Mouse (Mus musculus): ENCODE data around the gene 1700001O22Rik.

Gene 1700001O22Rik

GRCm38 (mm10) chr2:30836238-30836990, 33.0 kb upstream of the 1700001O22Rik start:
- H3K27me3 ChIP-seq (ENCODE audit: insufficient read depth, low read length), result peaks cover 39% of the 10 kb centered on the region
- TF ChIP-seq POU5F1 (IDR thresholded peaks at IDR 0.05; ENCODE audit: borderline replicate concordance, low read length) (no peak), NANOG (IDR thresholded peaks at IDR 0.05; ENCODE audit: borderline replicate concordance, low read length) (0 out of 2 replicates have a peak, but pooled peaks have one; percentile 31)
- H3K9me3 ChIP-seq (ENCODE audit: low read length), result no peaks in the 10 kb centered on the region
- peak overlapping the region; percentile 24; the same call in 1 of the 2 replicates for H3K4me3 ChIP-seq (replicated peaks; ENCODE audit: low read length)
- peaks cover 33% of the 10 kb centered on the region for H3K4me1 ChIP-seq (replicated peaks; ENCODE audit: low read depth, low read length)
- no peaks in the 10 kb centered on the region for H3K36me3 ChIP-seq (ENCODE audit: insufficient read depth, low read length)

- H3K27me3 ChIP-seq (ENCODE audit: insufficient read depth, low read length), result peaks cover 34% of the 10 kb centered on the region
Observed at GRCm38 (mm10) chr2:30834373-30835022, 31.0 kb upstream of the 1700001O22Rik start, which contains the start of gene Prrx2. Prrx2 (plus strand) TSS chr2:30834972.

GRCm38 (mm10) chr2:30833644-30834043, 30.2 kb upstream of the 1700001O22Rik start:
- TF ChIP-seq POU5F1 (IDR thresholded peaks at IDR 0.05; ENCODE audit: borderline replicate concordance, low read length) (no peak), NANOG (IDR thresholded peaks at IDR 0.05; ENCODE audit: borderline replicate concordance, low read length) (no peak), CTCF (conservative IDR thresholded peaks at IDR 0.05; ENCODE audit: low read length) (no peak)
- H3K36me3 ChIP-seq (ENCODE audit: insufficient read depth, low read length), result no peaks in the 10 kb centered on the region
- peaks cover 46% of the 10 kb centered on the region for H3K4me1 ChIP-seq (replicated peaks; ENCODE audit: low read depth, low read length)
- H3K9me3 ChIP-seq (ENCODE audit: low read length), result no peaks in the 10 kb centered on the region
- H3K4me3 ChIP-seq (replicated peaks; ENCODE audit: low read length), result no peak overlapping the region
- H3K27me3 ChIP-seq (ENCODE audit: insufficient read depth, low read length), result peaks cover 33% of the 10 kb centered on the region

More at GRCm38 (mm10) chr2:30834373-30835022, 31.0 kb upstream of the 1700001O22Rik start, which contains the start of gene Prrx2:
- H3K4me3 ChIP-seq (replicated peaks; ENCODE audit: low read length), result 0 out of 2 replicates have a peak within 1 kb of the TSS, but pooled peaks have one; percentile 10
- H3K36me3 ChIP-seq (ENCODE audit: insufficient read depth, low read length), result no peaks in the 10 kb centered on the region
- TF ChIP-seq NANOG (IDR thresholded peaks at IDR 0.05; ENCODE audit: borderline replicate concordance, low read length), result no peak
- TF ChIP-seq CTCF (conservative IDR thresholded peaks at IDR 0.05; ENCODE audit: low read length), result no peak
- TF ChIP-seq POU5F1 (IDR thresholded peaks at IDR 0.05; ENCODE audit: borderline replicate concordance, low read length), result no peak
- H3K9me3 ChIP-seq (ENCODE audit: low read length), result no peaks in the 10 kb centered on the region
- H3K4me1 ChIP-seq (replicated peaks; ENCODE audit: low read depth, low read length), result peaks cover 38% of the 10 kb centered on the region

GRCm38 (mm10) chr2:30830283-30830795, 26.9 kb upstream of the 1700001O22Rik start, which contains the start of gene Asb6:
Asb6 (minus strand) TSS chr2:30830333.
- Histone ChIP-seq H3K9me3 (ENCODE audit: low read length) (no peaks in the 10 kb centered on the region), H3K36me3 (ENCODE audit: insufficient read depth, low read length) (peaks cover 18% of the 10 kb centered on the region), H3K4me3 (replicated peaks; ENCODE audit: low read length) (no peak within 1 kb of the TSS), H3K27me3 (ENCODE audit: insufficient read depth, low read length) (0 out of 2 replicates have a peak, but pooled peaks cover 8% of the 10 kb centered on the region), H3K4me1 (replicated peaks; ENCODE audit: low read depth, low read length) (peaks cover 49% of the 10 kb centered on the region)
- TF ChIP-seq NANOG (IDR thresholded peaks at IDR 0.05; ENCODE audit: borderline replicate concordance, low read length) (no peak), POU5F1 (IDR thresholded peaks at IDR 0.05; ENCODE audit: borderline replicate concordance, low read length) (no peak), CTCF (conservative IDR thresholded peaks at IDR 0.05; ENCODE audit: low read length) (no peak)

GRCm38 (mm10) chr2:30829315-30829714, 25.9 kb upstream of the 1700001O22Rik start:
- peaks cover 50% of the 10 kb centered on the region for H3K4me1 ChIP-seq (replicated peaks; ENCODE audit: low read depth, low read length)
- TF ChIP-seq CTCF (conservative IDR thresholded peaks at IDR 0.05; ENCODE audit: low read length) (peak; percentile 85), POU5F1 (IDR thresholded peaks at IDR 0.05; ENCODE audit: borderline replicate concordance, low read length) (no peak)

GRCm38 (mm10) chr2:30827749-30828475, 24.5 kb upstream of the 1700001O22Rik start:
- Histone ChIP-seq H3K27me3 (ENCODE audit: insufficient read depth, low read length) (0 out of 2 replicates have a peak, but pooled peaks cover 2% of the 10 kb centered on the region), H3K4me1 (replicated peaks; ENCODE audit: low read depth, low read length) (peaks cover 62% of the 10 kb centered on the region), H3K9me3 (ENCODE audit: low read length) (no peaks in the 10 kb centered on the region), H3K36me3 (ENCODE audit: insufficient read depth, low read length) (peaks cover 43% of the 10 kb centered on the region), H3K4me3 (replicated peaks; ENCODE audit: low read length) (peak overlapping the region; percentile 99)
- TF ChIP-seq POU5F1 (IDR thresholded peaks at IDR 0.05; ENCODE audit: borderline replicate concordance, low read length) (no peak), NANOG (IDR thresholded peaks at IDR 0.05; ENCODE audit: borderline replicate concordance, low read length) (no peak), CTCF (conservative IDR thresholded peaks at IDR 0.05; ENCODE audit: low read length) (peak; percentile 62)

More at GRCm38 (mm10) chr2:30829315-30829714, 25.9 kb upstream of the 1700001O22Rik start:
- Histone ChIP-seq H3K36me3 (ENCODE audit: insufficient read depth, low read length) (peaks cover 29% of the 10 kb centered on the region), H3K9me3 (ENCODE audit: low read length) (no peaks in the 10 kb centered on the region), H3K27me3 (ENCODE audit: insufficient read depth, low read length) (0 out of 2 replicates have a peak, but pooled peaks cover 8% of the 10 kb centered on the region), H3K4me3 (replicated peaks; ENCODE audit: low read length) (no peak overlapping the region)

GRCm38 (mm10) chr2:30826825-30827748, 23.6 kb upstream of the 1700001O22Rik start:
- 0 out of 2 replicates have a peak, but pooled peaks have one; percentile 7 for TF ChIP-seq CTCF (conservative IDR thresholded peaks at IDR 0.05; ENCODE audit: low read length)
- TF ChIP-seq POU5F1 (IDR thresholded peaks at IDR 0.05; ENCODE audit: borderline replicate concordance, low read length), result no peak
- Histone ChIP-seq H3K36me3 (ENCODE audit: insufficient read depth, low read length) (peaks cover 51% of the 10 kb centered on the region), H3K4me1 (replicated peaks; ENCODE audit: low read depth, low read length) (peaks cover 70% of the 10 kb centered on the region), H3K9me3 (ENCODE audit: low read length) (no peaks in the 10 kb centered on the region), H3K4me3 (replicated peaks; ENCODE audit: low read length) (peak overlapping the region; percentile 99), H3K27me3 (ENCODE audit: insufficient read depth, low read length) (0 out of 2 replicates have a peak, but pooled peaks cover 2% of the 10 kb centered on the region)

Data from E14TG2a.4 (cell line).